Mouse (Mus musculus) liver, embryonic 14.5 days (tissue): ENCODE results near the gene Cdca3. TPM values are rescaled to one million over a fixed set of nuclear protein-coding genes. Genes with fewer than 3 reads are reported as not detected.

Experiments
- ATAC-seq: fragments of 200-750 bp; cut with Nextera tagmentation; 2 replicates; pipeline ENCODE4 v1.8.0; 2017; ENCODE audit warnings: moderate number of reproducible peaks, mild to moderate bottlenecking, moderate library complexity; ENCODE audit not compliant: insufficient read depth
- DNase-seq, 3 experiments: peaks; one replicate each; pipeline ENCODE4 v3.0.0-alpha.2; 2012 to 2013; ENCODE audit warnings: low read depth in 3 of 3, low spot score in 3 of 3
- H3K27ac ChIP-seq: fragments of 300-500 bp; sonication (generic); 2 replicates; pipeline ENCODE4 v1.5.1; 2014; ENCODE audit warnings: moderate library complexity, mild to moderate bottlenecking, control low read depth, inconsistent platforms
- H3K27me3 ChIP-seq: fragments of 300-500 bp; sonication (generic); 2 replicates; pipeline ENCODE4 v1.6.1; 2014; ENCODE audit warnings: mild to moderate bottlenecking, low read length, moderate library complexity; ENCODE audit not compliant: control insufficient read depth, insufficient read depth
- H3K36me3 ChIP-seq: fragments of 300-500 bp; sonication (generic); replicated peaks from 2 replicates; pipeline ENCODE4 v1.6.1; 2014; ENCODE audit warnings: low read depth; ENCODE audit not compliant: control insufficient read depth, insufficient read depth
- H3K4me1 ChIP-seq, 2 experiments: fragments of 200-500 bp in 1 of 2; fragments of 300-500 bp in 1 of 2; sonication (generic) in 1 of 2; replicated peaks; 2 replicates each; pipeline ENCODE4 v1.6.1; 2012 to 2014; ENCODE audit warnings: antibody characterized with exemption in 1 of 2, inconsistent platforms in 1 of 2, low read length in 1 of 2; ENCODE audit not compliant: control insufficient read depth in 2 of 2, insufficient read depth in 2 of 2
- H3K4me2 ChIP-seq: fragments of 300-500 bp; sonication (generic); 2 replicates; pipeline ENCODE4 v1.6.1; 2014; ENCODE audit warnings: low read depth, mild to moderate bottlenecking, control low read depth, moderate library complexity
- H3K4me3 ChIP-seq, 2 experiments: fragments of 200-500 bp in 1 of 2; fragments of 300-500 bp in 1 of 2; sonication (generic) in 1 of 2; 2 replicates each; pipeline ENCODE4 v1.5.1; 2012 to 2014; ENCODE audit warnings: low read depth in 2 of 2, low read length in 2 of 2, mild to moderate bottlenecking in 2 of 2, control low read depth in 1 of 2, inconsistent platforms in 1 of 2, moderate library complexity in 1 of 2; ENCODE audit not compliant: insufficient read depth in 1 of 2
- H3K9ac ChIP-seq: fragments of 300-500 bp; sonication (generic); replicated peaks from 2 replicates; pipeline ENCODE4 v1.6.1; 2014; ENCODE audit warnings: mild to moderate bottlenecking, control low read depth, moderate library complexity
- H3K9me3 ChIP-seq: fragments of 300-500 bp; sonication (generic); 2 replicates; pipeline ENCODE4 v1.6.1; 2016; ENCODE audit warnings: low read length, mixed read lengths; ENCODE audit not compliant: control insufficient read depth
- CTCF ChIP-seq: IDR thresholded peaks from 2 replicates; pipeline ENCODE4 v1.5.1; 2016; ENCODE audit warnings: antibody characterized with exemption, low read depth, control low read depth
- EP300 ChIP-seq: IDR thresholded peaks from 2 replicates; pipeline ENCODE4 v1.6.1; 2016; ENCODE audit warnings: antibody characterized with exemption, low read depth
- WGBS: fragments of 180-500 bp; shearing (Covaris S2); extraction: QIAGEN DNeasy Blood & Tissue Kit; methylation state at CpG from one replicate; pipeline ENCODE4 v1.1.7; 2014; ENCODE audit not compliant: insufficient replicate concordance; 5-methylcytosine and 5-hydroxymethylcytosine counted together
- polyA plus RNA-seq, 2 experiments: library from polyadenylated mRNA; depleted of rRNA in 1 of 2; stranded (reverse) in 1 of 2; unstranded in 1 of 2; fragments of >200 nt; fragmentation: Nextera tagmentation in 1 of 2; extraction: Ambion mirVana in 1 of 2; gene quantifications; 2 replicates each; pipeline versions ENCODE4 v1.2.1 to v1.2.3; 2012 to 2014

Gene Cdca3
- polyA plus RNA-seq, 2 experiments, result 147 to 206 TPM

DNA sequence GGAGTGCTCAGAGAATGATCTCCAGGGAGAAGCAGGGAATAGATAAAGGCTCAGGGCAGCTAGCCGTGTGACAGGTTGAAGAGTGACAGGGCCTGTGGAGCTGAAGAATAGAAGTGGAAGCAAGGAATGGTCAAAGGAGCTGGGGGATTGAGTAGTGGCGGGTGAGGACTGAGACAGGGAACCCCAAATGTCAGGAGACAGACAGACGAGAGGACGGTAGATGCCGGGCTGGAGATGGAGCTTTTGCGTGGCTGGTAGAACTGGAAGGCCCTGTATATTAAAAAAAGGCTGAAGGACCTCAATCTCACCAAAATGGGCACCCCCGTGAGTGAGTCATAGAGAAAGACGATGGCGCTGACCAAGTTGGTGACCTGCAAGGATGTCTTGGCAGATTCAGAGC is 31.2 kb downstream of the Cdca3 start:
- H3K36me3 ChIP-seq, result no peaks in the 10 kb centered on the region
- no peaks in the 10 kb centered on the region for H3K4me1 ChIP-seq
- ATAC-seq, result no peak
- 68% methylated on average over 9 of the region's 9 CpGs for WGBS
- H3K27me3 ChIP-seq, result peaks cover 76% of the 10 kb centered on the region
- no peaks in the 10 kb centered on the region for H3K9me3 ChIP-seq
- DNase-seq, result no peak
- H3K9ac ChIP-seq, result no peak overlapping the region
- TF ChIP-seq EP300, result no peak
- TF ChIP-seq CTCF, result no peak
- no peak overlapping the region for H3K27ac ChIP-seq
- H3K4me2 ChIP-seq, result no peak overlapping the region
- no peak overlapping the region for H3K4me3 ChIP-seq

DNA sequence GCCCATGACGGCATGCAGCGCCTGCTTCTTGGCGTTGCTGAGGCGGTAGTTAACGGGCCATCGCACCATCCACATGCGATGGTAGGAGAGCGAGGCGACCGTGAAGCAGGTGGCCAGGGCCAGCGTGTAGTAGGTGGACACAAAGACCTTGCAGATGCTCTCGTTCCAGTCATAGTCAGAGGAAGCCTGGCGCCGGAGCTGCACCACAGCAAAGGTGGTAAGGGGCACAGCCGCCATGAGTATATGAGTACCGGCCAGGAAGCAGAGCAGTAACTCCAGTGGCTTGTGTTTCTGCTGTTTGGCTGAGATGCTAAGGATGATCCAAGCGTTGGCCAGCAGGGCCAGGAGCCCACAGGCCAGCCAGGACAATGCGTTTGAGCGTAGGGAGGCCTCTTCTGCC is 31.9 kb downstream of the Cdca3 start:
- no peaks in the 10 kb centered on the region for H3K9me3 ChIP-seq
- H3K4me1 ChIP-seq, result no peaks in the 10 kb centered on the region
- no peaks in the 10 kb centered on the region for H3K36me3 ChIP-seq
- H3K27me3 ChIP-seq, result peaks cover 68% of the 10 kb centered on the region
- H3K9ac ChIP-seq, result no peak overlapping the region
- no peak for TF ChIP-seq CTCF
- no peak for TF ChIP-seq EP300
- H3K27ac ChIP-seq, result no peak overlapping the region
- 75% methylated on average over 19 of the region's 19 CpGs for WGBS
- DNase-seq, result no peak
- no peak overlapping the region for H3K4me2 ChIP-seq
- H3K4me3 ChIP-seq, result no peak overlapping the region
- ATAC-seq, result no peak

DNA sequence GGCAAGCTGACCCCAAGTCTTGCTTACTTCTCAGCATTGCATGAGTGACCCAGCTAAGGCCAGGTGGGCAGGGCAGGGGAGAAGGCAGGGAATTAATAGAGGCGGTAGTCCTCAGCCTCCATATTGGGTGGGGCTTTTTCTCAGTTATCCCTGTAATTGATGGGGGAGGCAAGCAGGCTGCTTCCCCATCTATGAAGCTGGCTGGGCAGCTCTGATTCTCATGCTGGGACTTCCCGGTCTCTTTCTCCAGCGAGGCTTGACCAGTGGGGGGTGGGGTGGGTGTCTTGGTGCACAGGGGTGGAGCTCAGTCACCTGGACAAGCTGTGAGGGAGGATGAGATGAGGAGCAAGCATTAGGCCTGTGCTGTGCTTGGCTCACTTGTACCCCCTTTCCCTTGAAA is 32.5 kb downstream of the Cdca3 start:
- no peak for DNase-seq
- Histone ChIP-seq H3K9ac (no peak overlapping the region), H3K36me3 (no peaks in the 10 kb centered on the region), H3K27me3 (peaks cover 63% of the 10 kb centered on the region), H3K9me3 (no peaks in the 10 kb centered on the region), H3K4me3 (no peak overlapping the region), H3K4me1 (no peaks in the 10 kb centered on the region), H3K4me2 (no peak overlapping the region), H3K27ac (no peak overlapping the region)
- 40% methylated on average over 3 of the region's 3 CpGs for WGBS
- ATAC-seq, result no peak
- TF ChIP-seq EP300 (no peak), CTCF (no peak)

DNA sequence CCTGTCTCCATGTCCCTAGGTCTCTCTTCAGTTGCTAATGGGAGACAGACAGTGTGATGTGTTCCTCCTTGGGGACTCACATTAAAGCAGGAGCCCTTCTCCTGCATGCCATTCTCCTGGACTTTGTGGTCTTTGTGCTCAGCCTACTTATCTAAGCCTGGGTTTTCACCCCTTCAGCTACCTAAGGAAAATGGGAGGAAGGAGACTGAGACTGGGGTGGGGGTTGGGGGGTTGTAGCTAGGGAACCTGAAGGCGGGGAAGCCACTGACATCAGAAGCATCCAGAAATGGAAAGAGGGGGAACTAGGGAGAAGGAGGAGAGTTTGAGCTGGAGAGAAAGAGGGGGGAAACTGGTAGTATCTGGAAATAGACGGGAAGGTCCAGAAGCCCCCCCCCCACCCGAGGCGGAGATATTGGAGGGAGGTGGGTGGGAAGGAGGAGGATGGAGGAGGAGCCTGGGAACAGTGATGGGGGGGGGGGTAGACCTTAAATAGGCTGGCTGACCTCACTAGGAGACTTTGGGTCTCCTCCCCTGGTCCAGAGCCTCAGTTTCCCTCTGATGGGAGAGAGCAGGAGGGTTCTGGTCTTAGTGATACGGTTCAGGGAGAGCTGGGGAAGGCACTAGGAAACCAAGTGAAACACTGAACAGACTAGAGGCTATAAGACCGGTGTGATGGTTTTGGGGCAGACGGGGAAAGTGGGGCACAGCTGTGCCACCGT is 33.2 kb downstream of the Cdca3 start:
- no peak overlapping the region for H3K4me3 ChIP-seq
- no peaks in the 10 kb centered on the region for H3K4me1 ChIP-seq
- TF ChIP-seq CTCF (no peak), EP300 (no peak)
- DNase-seq (no peak), ATAC-seq (no peak)
- peaks cover 56% of the 10 kb centered on the region for H3K27me3 ChIP-seq
- no peaks in the 10 kb centered on the region for H3K9me3 ChIP-seq
- WGBS, result 10% methylated on average over 8 of the region's 8 CpGs
- H3K9ac ChIP-seq, result no peak overlapping the region
- H3K27ac ChIP-seq, result no peak overlapping the region
- H3K36me3 ChIP-seq, result no peaks in the 10 kb centered on the region
- no peak overlapping the region for H3K4me2 ChIP-seq

DNA sequence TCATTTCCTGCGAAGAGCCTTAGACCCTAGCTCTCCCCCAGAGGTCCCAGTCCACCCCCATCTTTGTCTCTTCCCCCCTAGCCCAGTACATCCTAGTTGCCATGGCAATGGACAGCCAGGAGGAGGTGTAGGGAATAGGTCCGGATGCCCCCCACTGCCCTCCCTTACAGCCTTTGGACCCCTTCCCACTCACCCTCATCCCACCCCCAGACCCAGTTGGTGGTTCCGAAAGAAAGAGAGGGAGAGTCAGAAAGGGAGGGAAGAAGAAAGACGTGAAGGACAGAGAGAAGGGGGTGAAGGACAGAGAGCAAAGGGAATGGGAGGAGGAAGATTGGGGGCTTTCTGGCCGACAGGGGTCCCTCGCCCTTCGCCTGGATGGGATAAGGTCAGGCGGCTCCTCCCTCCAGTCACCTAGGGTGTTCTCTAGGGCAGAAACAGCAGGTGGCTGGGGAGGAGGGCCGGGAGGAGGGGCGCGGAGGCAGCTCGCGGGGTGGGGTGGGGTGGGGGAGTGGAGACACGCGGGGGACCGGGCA is 33.8 kb downstream of the Cdca3 start:
- H3K9ac ChIP-seq, result no peak overlapping the region

More for the DNA sequence above, 33.8 kb downstream of the Cdca3 start:
- Histone ChIP-seq H3K4me3 (peak overlapping the region in 1 of 2 experiments; percentile 39; a peak in 2 of 4 replicates), H3K4me2 (peak overlapping the region; percentile 60), H3K36me3 (no peaks in the 10 kb centered on the region), H3K27ac (no peak overlapping the region), H3K9me3 (no peaks in the 10 kb centered on the region), H3K27me3 (peaks cover 49% of the 10 kb centered on the region), H3K4me1 (no peaks in the 10 kb centered on the region)
- 4% methylated on average over 15 of the region's 16 CpGs for WGBS
- ATAC-seq (no peak), DNase-seq (no peak)
- TF ChIP-seq CTCF (no peak), EP300 (no peak)
